In the genomic region with DNA sequence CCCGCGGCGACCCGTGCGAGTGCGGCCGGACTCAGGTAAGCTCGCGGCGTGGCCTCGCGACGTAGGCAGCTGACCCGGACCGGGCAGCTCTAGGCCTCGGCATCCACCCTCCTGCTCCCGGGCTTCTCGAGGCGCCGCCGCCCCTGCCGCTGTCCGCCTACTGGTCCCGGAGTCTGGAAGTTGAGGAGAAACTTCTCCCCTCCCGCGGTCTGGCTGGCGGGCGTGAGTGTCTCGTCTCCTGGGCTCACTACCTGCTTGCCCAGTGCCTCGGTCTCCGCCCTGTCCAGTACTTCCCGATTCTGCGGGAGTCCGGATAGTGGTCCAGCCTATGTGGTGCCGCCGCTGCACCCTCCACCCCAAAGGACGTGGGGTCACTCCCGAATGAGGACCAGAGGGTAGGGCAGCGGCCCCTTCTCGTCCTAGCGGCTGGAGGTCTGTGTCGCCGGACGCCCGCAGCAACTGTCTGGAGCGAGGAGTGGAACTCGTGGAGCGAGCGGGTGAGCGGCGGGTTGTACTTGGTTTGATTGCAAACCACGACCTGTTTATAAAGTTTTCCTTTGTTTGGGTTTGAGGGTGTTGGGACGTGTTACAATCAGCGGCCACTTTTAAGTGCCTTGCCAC, we compare ENCODE assay signal across 8 mouse cellular contexts. TPM values are rescaled to one million over a fixed set of nuclear protein-coding genes. Genes with fewer than 3 reads are reported as not detected.
DNase-seq lines count a peak whose midpoint lies in the region; ATAC-seq and TF ChIP-seq lines count a peak whose summit lies in the region.

No protein-coding gene starts in this region.

- no peaks in the 10 kb centered on the region for H3K27me3 ChIP-seq in kidney, embryonic 14.5 days (ENCODE audit: control insufficient read depth, insufficient read depth, low read length)
- no peaks in the 10 kb centered on the region for H3K27me3 ChIP-seq in embryonic facial prominence, embryonic 15.5 days
- no peaks in the 10 kb centered on the region for H3K27me3 ChIP-seq in hindbrain, embryonic 12.5 days
- peaks cover 9% of the 10 kb centered on the region for H3K27me3 ChIP-seq in liver, embryonic 14.5 days (ENCODE audit: control insufficient read depth, insufficient read depth, low read length)

- no peak for DNase-seq in kidney, adult 18-20 months
- peak; percentile 73 for DNase-seq in Muller cell, postnatal 12 days (ENCODE audit: inconsistent ontology term)
- DNase-seq in liver, embryonic 14.5 days (ENCODE audit: low read depth in 3 of 3, low spot score in 3 of 3), result peak in 1 of 3 experiments; percentile 0
- DNase-seq in neural tube, embryonic 10.5 days (ENCODE audit: extremely low spot score, low spot score), result peak; percentile 85
- DNase-seq in ovary, adult 18-20 months (ENCODE audit: low spot score), result no peak

- H3K4me2 ChIP-seq in kidney, embryonic 14.5 days (replicated peaks; ENCODE audit: low read depth, low read length), result peak overlapping the region; percentile 67
- H3K4me2 ChIP-seq in embryonic facial prominence, embryonic 15.5 days (replicated peaks), result peak overlapping the region; percentile 53
- H3K4me2 ChIP-seq in hindbrain, embryonic 12.5 days (replicated peaks), result peak overlapping the region; percentile 84
- H3K4me2 ChIP-seq in liver, embryonic 14.5 days (ENCODE audit: low read depth), result peak overlapping the region; percentile 81

- peak overlapping the region; percentile 95 for H3K9ac ChIP-seq in kidney, embryonic 14.5 days (ENCODE audit: low read depth, low read length)
- H3K9ac ChIP-seq in embryonic facial prominence, embryonic 15.5 days, result peak overlapping the region; percentile 85
- peak overlapping the region; percentile 88 for H3K9ac ChIP-seq in hindbrain, embryonic 12.5 days
- peak overlapping the region; percentile 61 for H3K9ac ChIP-seq in liver, embryonic 14.5 days (replicated peaks)

- H3K4me3 ChIP-seq in kidney, embryonic 14.5 days (ENCODE audit: low read length), result peak overlapping the region; percentile 91
- H3K4me3 ChIP-seq in embryonic facial prominence, embryonic 15.5 days (replicated peaks), result peak overlapping the region; percentile 93
- H3K4me3 ChIP-seq in hindbrain, embryonic 12.5 days, result peak overlapping the region; percentile 90
- H3K4me3 ChIP-seq in liver, embryonic 14.5 days (ENCODE audit: insufficient read depth in 1 of 2, low read depth in 2 of 2, low read length in 2 of 2), result peak overlapping the region; percentile 70 to 72

- no peak for TF ChIP-seq EP300 in liver, embryonic 14.5 days (IDR thresholded peaks at IDR 0.05; ENCODE audit: low read depth)

- H3K4me1 ChIP-seq in kidney, embryonic 14.5 days (ENCODE audit: control insufficient read depth, insufficient read depth, low read length), result peaks cover 11% of the 10 kb centered on the region
- peaks cover 8% of the 10 kb centered on the region for H3K4me1 ChIP-seq in embryonic facial prominence, embryonic 15.5 days
- H3K4me1 ChIP-seq in hindbrain, embryonic 12.5 days, result peaks cover 11% of the 10 kb centered on the region; the same call in 1 of the 2 replicates
- 0 out of 4 replicates have a peak, but pooled peaks cover 0 to 2% of the 10 kb centered on the region in 2 experiments for H3K4me1 ChIP-seq in liver, embryonic 14.5 days (replicated peaks; ENCODE audit: control insufficient read depth in 2 of 2, insufficient read depth in 2 of 2, low read length in 1 of 2)

- no peak for TF ChIP-seq CTCF in liver, embryonic 14.5 days (IDR thresholded peaks at IDR 0.05; ENCODE audit: low read depth)

- ATAC-seq in kidney, embryonic 14.5 days (ENCODE audit: low FRiP score, low TSS enrichment), result peak; percentile 82; the same call in 1 of the 2 replicates
- peak; percentile 72 for ATAC-seq in embryonic facial prominence, embryonic 15.5 days (ENCODE audit: insufficient number of reproducible peaks, low FRiP score, low TSS enrichment, low read depth)
- ATAC-seq in hindbrain, embryonic 12.5 days (ENCODE audit: low FRiP score), result peak; percentile 78
- ATAC-seq in liver, embryonic 14.5 days (ENCODE audit: insufficient read depth), result peak; percentile 58

- no peaks in the 10 kb centered on the region for H3K36me3 ChIP-seq in kidney, embryonic 14.5 days (ENCODE audit: control insufficient read depth, insufficient read depth, low read length)
- no peaks in the 10 kb centered on the region for H3K36me3 ChIP-seq in embryonic facial prominence, embryonic 15.5 days
- no peaks in the 10 kb centered on the region for H3K36me3 ChIP-seq in hindbrain, embryonic 12.5 days
- no peaks in the 10 kb centered on the region for H3K36me3 ChIP-seq in liver, embryonic 14.5 days (replicated peaks; ENCODE audit: control insufficient read depth, insufficient read depth, low read depth)

- WGBS in kidney, embryonic 14.5 days, result under 1% methylated on average over 54 of the region's 54 CpGs
- WGBS in embryonic facial prominence, embryonic 15.5 days, result under 1% methylated on average over 54 of the region's 54 CpGs
- WGBS in hindbrain, embryonic 12.5 days, result under 1% methylated on average over 54 of the region's 54 CpGs
- under 1% methylated on average over 50 of the region's 54 CpGs for WGBS in liver, embryonic 14.5 days (ENCODE audit: insufficient replicate concordance)

- H3K9me3 ChIP-seq in kidney, embryonic 14.5 days (ENCODE audit: control insufficient read depth, low read length), result no peaks in the 10 kb centered on the region
- H3K9me3 ChIP-seq in embryonic facial prominence, embryonic 15.5 days (replicated peaks), result no peaks in the 10 kb centered on the region
- no peaks in the 10 kb centered on the region for H3K9me3 ChIP-seq in hindbrain, embryonic 12.5 days (replicated peaks)
- no peaks in the 10 kb centered on the region for H3K9me3 ChIP-seq in liver, embryonic 14.5 days (ENCODE audit: control insufficient read depth, low read length)

- H3K27ac ChIP-seq in kidney, embryonic 14.5 days (ENCODE audit: low read depth, low read length), result peak overlapping the region; percentile 87
- peak overlapping the region; percentile 92 for H3K27ac ChIP-seq in embryonic facial prominence, embryonic 15.5 days (replicated peaks)
- H3K27ac ChIP-seq in hindbrain, embryonic 12.5 days, result peak overlapping the region; percentile 90
- H3K27ac ChIP-seq in liver, embryonic 14.5 days, result no peak overlapping the region

RNA-seq across cellular contexts. Expression of gene Yes1, which starts 0.5 kb away (rescaled TPM):
- polyA plus RNA-seq in kidney, embryonic 14.5 days (2014; fragmentation: Nextera tagmentation; extraction: Ambion mirVana), result 24.7 and 42.0 TPM in 2 replicates
- polyA plus RNA-seq in embryonic facial prominence, embryonic 15.5 days (2015; fragmentation: Nextera tagmentation; extraction: Ambion mirVana), result 29.1 and 30.5 TPM in 2 replicates
- 34.2 and 37.1 TPM in 2 replicates for polyA plus RNA-seq in hindbrain, embryonic 12.5 days (2016; fragmentation: Nextera tagmentation; extraction: Ambion mirVana)
- polyA plus RNA-seq in liver, embryonic 14.5 days (2012; rRNA removed), result 1.0 and 1.6 TPM in 2 replicates
- polyA plus RNA-seq in liver, embryonic 14.5 days (2014; fragmentation: Nextera tagmentation; extraction: Ambion mirVana), result 4.2 and 5.2 TPM in 2 replicates

Comparison
In these comparisons a context has a peak if more than half of its experiments do, and no peak if none do; other contexts are left out.
1. DNase-seq: peak in Muller cell, postnatal 12 days (single experiment) and neural tube, embryonic 10.5 days (single experiment); none in kidney, adult 18-20 months (single experiment) and ovary, adult 18-20 months (single experiment).
2. Peak in every context shown above with its lines, with median percentiles within 50 percentile points of each other: ATAC-seq, H3K4me2 ChIP-seq, H3K4me3 ChIP-seq and H3K9ac ChIP-seq.